In the genomic region with DNA sequence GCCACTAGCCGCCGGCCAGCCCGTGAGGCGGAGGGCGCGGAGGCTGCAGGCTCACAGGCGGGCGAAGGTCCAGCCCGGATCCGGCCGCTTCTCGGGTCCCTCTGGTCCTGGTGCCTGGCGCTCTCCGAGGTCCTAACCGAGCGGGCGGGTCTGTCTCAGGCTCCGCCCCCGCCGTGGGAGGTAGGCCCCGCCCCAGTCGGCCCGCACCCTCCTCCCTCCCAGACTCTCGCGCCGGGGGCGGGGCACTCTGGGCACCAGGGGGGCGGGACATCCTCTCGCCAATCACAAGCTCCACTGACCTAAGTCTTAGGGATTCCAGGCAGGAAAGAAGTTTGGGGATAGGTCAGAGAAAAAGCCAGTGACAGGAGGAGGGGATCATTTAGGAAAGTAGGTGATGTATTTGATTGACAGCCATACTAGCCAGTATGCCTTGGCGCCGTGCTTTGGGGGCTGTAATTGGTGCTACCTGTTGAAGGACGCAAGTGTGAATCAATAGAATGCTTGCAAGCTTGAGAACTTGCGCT, we compare ENCODE assay signal across 8 mouse cellular contexts. TPM values are rescaled to one million over a fixed set of nuclear protein-coding genes. Genes with fewer than 3 reads are reported as not detected.
A peak's percentile ranks its signal among the peaks of the same experiment; 100 is the strongest.
DNase-seq lines count a peak whose midpoint lies in the region; ATAC-seq and TF ChIP-seq lines count a peak whose summit lies in the region.

Stxbp5l (minus strand) TSS at position 142 of the 524 bp plus-strand sequence.

- peak within 1 kb of the TSS; percentile 72 for H3K4me3 ChIP-seq in gastrocnemius, adult 2 months
- peak within 1 kb of the TSS; percentile 89 for H3K4me3 ChIP-seq in hindbrain, embryonic 15.5 days

- no peaks in the 10 kb centered on the region for H3K9me3 ChIP-seq in hindbrain, embryonic 15.5 days

- ATAC-seq in hindbrain, embryonic 15.5 days (ENCODE audit: low FRiP score, low read depth), result peak; percentile 97

- TF ChIP-seq CTCF in gastrocnemius, adult 2 months (IDR thresholded peaks at IDR 0.05), result no peak

- peaks cover 9% of the 10 kb centered on the region for H3K4me1 ChIP-seq in hindbrain, embryonic 15.5 days (replicated peaks)

- 1% methylated on average over 32 of the region's 33 CpGs for WGBS in hindbrain, embryonic 15.5 days

- H3K36me3 ChIP-seq in hindbrain, embryonic 15.5 days, result no peaks in the 10 kb centered on the region

- H3K27ac ChIP-seq in gastrocnemius, adult 2 months, result no peak within 1 kb of the TSS
- H3K27ac ChIP-seq in hindbrain, embryonic 15.5 days (replicated peaks), result peak within 1 kb of the TSS; percentile 76

- peak; percentile 92 for DNase-seq in WW6 (ENCODE audit: low read depth, low spot score)
- peak; percentile 98 to 99 for DNase-seq in cerebellum, postnatal 36 days
- peak; percentile 89 for DNase-seq in gastrocnemius, adult 2 months
- peak; percentile 96 for DNase-seq in layer of hippocampus, postnatal 36 days
- DNase-seq in lung, postnatal 14 days, result peak; percentile 79
- peak; percentile 96 for DNase-seq in right cerebral cortex, adult 18-20 months
- DNase-seq in urinary bladder, adult 2 months (ENCODE audit: low spot score), result peak; percentile 73

- H3K4me2 ChIP-seq in hindbrain, embryonic 15.5 days, result peak within 1 kb of the TSS; percentile 89

- no peaks in the 10 kb centered on the region for H3K27me3 ChIP-seq in hindbrain, embryonic 15.5 days

- intact Hi-C loops in gastrocnemius, adult 2 months (cut with DNase I), result no loop called here

- peak within 1 kb of the TSS; percentile 89 for H3K9ac ChIP-seq in hindbrain, embryonic 15.5 days

RNA-seq across cellular contexts. Expression of gene Stxbp5l, which starts in this region (rescaled TPM):
- total RNA-seq in gastrocnemius, adult 2 months (2021), result under 1 TPM; 0.06 to 0.08 TPM
- polyA plus RNA-seq in hindbrain, embryonic 15.5 days (2015; fragmentation: Nextera tagmentation; extraction: Ambion mirVana), result 15.9 and 16.8 TPM in 2 replicates
- total RNA-seq in layer of hippocampus, postnatal 36 days (2021), result 100 to 1,000 TPM; 131 to 133 TPM
- polyA plus RNA-seq in urinary bladder, adult 2 months (2012; rRNA removed), result 0.03 TPM in 1 of 2 replicates, not detected in the other

Comparison
In these comparisons a context has a peak if more than half of its experiments do, and no peak if none do; other contexts are left out.
1. RNA of gene Stxbp5l (total RNA-seq): 131 to 133 TPM in layer of hippocampus, postnatal 36 days; 0.06 to 0.08 TPM in gastrocnemius, adult 2 months; every median in the first group is over 100 times any median in the second.
2. RNA of gene Stxbp5l (polyA plus RNA-seq): 15.9 to 16.8 TPM in hindbrain, embryonic 15.5 days; 0.03 TPM in urinary bladder, adult 2 months; every median in the first group is over 10 times any median in the second.
3. Peak in DNase-seq and H3K4me3 ChIP-seq in gastrocnemius, adult 2 months; RNA of the gene not detected or under 1 TPM.
4. Peak in DNase-seq in urinary bladder, adult 2 months; RNA of the gene not detected or under 1 TPM.
5. Peak in every context shown above with its lines, with median percentiles within 50 percentile points of each other: DNase-seq.